Mouse (Mus musculus) cortical plate, adult 2 months (tissue): ENCODE results near the gene Pard6b.

Experiments
- CTCF ChIP-seq: fragments of 200-500 bp; IDR thresholded peaks from 2 replicates; pipeline ENCODE4 v1.5.1; 2011; ENCODE audit warnings: mild to moderate bottlenecking, control low read depth, low read length; ENCODE audit not compliant: insufficient read depth; ENCODE audit errors: extremely low read depth
- POLR2A ChIP-seq: fragments of 200-500 bp; IDR thresholded peaks from 2 replicates; pipeline ENCODE4 v1.6.1; 2011; ENCODE audit warnings: mild to moderate bottlenecking, low read length, control low read depth; ENCODE audit not compliant: insufficient read depth; ENCODE audit errors: extremely low read depth

GRCm38 (mm10) chr2:168037063-168037462 is 43.7 kb upstream of the Pard6b start:
- no peak for TF ChIP-seq POLR2A
- TF ChIP-seq CTCF: no peak
